Mouse (Mus musculus) kidney, adult 2 months (tissue): ENCODE results near the gene Nrp1. TPM values are rescaled to one million over a fixed set of nuclear protein-coding genes. Genes with fewer than 3 reads are reported as not detected.

Experiments
- DNase-seq: peaks from one replicate; pipeline ENCODE4 v3.0.0; 2021
- H3K27ac ChIP-seq: fragments of 200-500 bp; 2 replicates; pipeline ENCODE4 v1.5.1; 2012; ENCODE audit warnings: low read depth, low read length, control low read depth, inconsistent platforms; ENCODE audit not compliant: insufficient read depth
- H3K27me3 ChIP-seq: fragments of 200-500 bp; replicated peaks from 2 replicates; pipeline ENCODE4 v1.6.1; 2012; ENCODE audit warnings: mild to moderate bottlenecking, moderate library complexity, low read length, inconsistent platforms; ENCODE audit not compliant: control insufficient read depth, insufficient read depth
- H3K36me3 ChIP-seq: fragments of 200-500 bp; 2 replicates; pipeline ENCODE4 v1.6.1; 2012; ENCODE audit warnings: mild to moderate bottlenecking, moderate library complexity, low read length, inconsistent platforms; ENCODE audit not compliant: control insufficient read depth, insufficient read depth
- H3K4me1 ChIP-seq: fragments of 200-500 bp; 2 replicates; pipeline ENCODE4 v1.6.1; 2011; ENCODE audit warnings: low read length; ENCODE audit not compliant: control insufficient read depth, insufficient read depth
- H3K4me3 ChIP-seq: fragments of 200-500 bp; 2 replicates; pipeline ENCODE4 v1.5.1; 2011; ENCODE audit warnings: mild to moderate bottlenecking, low read depth, low read length, control low read depth; ENCODE audit not compliant: insufficient read depth
- CTCF ChIP-seq: fragments of 200-500 bp; conservative IDR thresholded peaks from 2 replicates; pipeline ENCODE4 v1.5.1; 2011; ENCODE audit warnings: low read depth, mild to moderate bottlenecking, control low read depth, low read length, moderate library complexity, mixed read lengths; ENCODE audit not compliant: insufficient read depth, insufficient read length
- POLR2A ChIP-seq: fragments of 200-500 bp; IDR thresholded peaks from one replicate; pipeline ENCODE4 v1.6.1; 2011; ENCODE audit warnings: low read depth, low read length, control low read depth
- WGBS: fragments of 180-500 bp; shearing (Covaris S2); methylation state at CpG from one replicate; pipeline ENCODE4 v1.1.7; 2018; 5-methylcytosine and 5-hydroxymethylcytosine counted together
- polyA plus RNA-seq: library from polyadenylated mRNA; depleted of rRNA; stranded (reverse); fragments of >200 nt; gene quantifications from 2 replicates; pipeline ENCODE4 v1.2.3, GENCODE M21; 2012

Nrp1 gene
- polyA plus RNA-seq, 1 experiment = 54.3 TPM

DNA sequence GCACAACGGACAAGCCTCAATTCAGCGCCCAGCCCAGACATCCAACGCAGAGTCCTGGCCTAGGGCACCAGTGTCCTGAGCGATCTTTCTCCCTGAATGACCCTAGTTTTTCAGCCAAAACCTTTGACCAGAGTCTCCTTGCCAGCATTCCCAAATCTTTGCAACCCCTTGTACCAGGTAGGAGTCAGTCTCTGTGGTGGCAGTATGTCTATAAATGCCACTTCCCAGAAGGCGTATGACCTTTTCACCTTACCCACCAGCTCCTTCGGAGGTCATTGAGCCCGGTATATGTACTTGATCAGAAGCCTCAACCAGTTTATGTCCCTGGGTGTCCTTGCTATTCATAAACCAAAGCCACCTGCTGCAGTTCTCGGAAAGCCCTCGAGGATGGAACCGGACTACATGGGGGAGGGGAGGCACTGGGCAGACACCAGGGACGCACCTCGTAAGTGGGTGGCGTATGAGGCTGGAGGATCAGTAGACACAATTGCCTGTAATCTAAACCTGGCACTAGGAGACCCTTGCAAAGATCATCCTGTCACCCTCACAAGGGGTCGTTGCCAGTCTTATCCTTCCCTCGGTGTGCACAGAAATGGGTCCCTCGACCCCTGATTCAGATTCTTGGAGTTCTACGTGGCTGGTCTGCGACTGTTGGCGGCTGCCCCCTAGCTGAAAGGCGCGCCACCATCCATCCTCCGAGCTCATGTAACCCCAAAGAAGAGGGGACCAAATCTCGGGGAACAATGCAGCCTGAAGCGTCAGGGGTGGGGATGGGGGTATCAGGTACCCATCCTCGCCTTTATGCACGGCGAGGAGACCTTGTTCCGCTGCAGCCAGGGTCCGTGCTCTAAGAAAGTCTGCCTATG, 631 bp upstream of the Nrp1 start:
- Histone ChIP-seq H3K36me3 (no peaks in the 10 kb centered on the region), H3K4me1 (peaks cover 5% of the 10 kb centered on the region), H3K4me3 (peak overlapping the region; percentile 69), H3K27ac (peak overlapping the region; percentile 90), H3K27me3 (no peaks in the 10 kb centered on the region)
- no peak for TF ChIP-seq POLR2A
- TF ChIP-seq CTCF = peak; percentile 59
- under 1% methylated on average over 29 of the region's 29 CpGs for WGBS
- DNase-seq = peak; percentile 91

GRCm38 (mm10) chr8:128358756-128359520, 534 bp downstream of the Nrp1 start:
- under 1% methylated on average over 40 of the region's 41 CpGs for WGBS
- TF ChIP-seq CTCF (no peak), POLR2A (peak; percentile 50)

DNA sequence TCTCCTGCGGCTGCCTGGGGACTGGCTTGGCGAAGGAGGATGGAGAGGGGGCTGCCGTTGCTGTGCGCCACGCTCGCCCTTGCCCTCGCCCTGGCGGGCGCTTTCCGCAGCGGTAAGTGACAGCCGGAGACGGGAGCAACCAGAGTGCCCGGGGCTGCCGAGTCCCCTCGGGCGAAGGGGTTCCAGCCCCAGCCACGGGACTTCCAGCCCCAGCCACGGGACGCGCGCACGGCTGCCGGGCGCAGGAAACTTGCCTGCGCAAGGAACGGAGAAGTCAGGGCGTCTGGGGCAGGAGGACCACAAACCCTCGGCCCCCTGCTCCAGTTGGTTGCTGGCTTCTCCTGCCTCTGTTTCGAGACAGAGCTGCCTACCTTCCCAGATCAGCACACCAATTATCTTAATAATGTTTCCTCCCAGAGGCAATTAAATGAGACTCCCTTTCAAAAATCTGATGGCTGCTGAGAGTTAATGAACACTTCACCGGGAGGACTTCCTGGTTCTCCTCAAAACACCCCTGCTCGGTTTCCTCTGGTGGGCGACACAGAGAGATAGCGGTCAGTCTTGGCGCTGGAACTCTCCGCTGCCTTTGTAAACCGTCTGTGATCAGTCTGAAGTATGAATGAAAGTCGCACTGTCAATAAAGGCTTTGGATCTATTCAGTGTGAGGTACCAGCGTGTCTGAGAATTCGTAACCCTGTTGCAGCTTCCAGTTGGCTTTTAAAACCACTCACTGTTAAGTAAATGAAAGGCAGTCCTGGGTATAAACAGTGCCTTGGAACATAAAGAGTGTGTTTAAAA, 1.3 kb downstream of the Nrp1 start:
- Histone ChIP-seq H3K4me3 (peak overlapping the region; percentile 69), H3K36me3 (no peaks in the 10 kb centered on the region; the same call in 1 of the 2 replicates), H3K27me3 (no peaks in the 10 kb centered on the region), H3K4me1 (peaks cover 5% of the 10 kb centered on the region), H3K27ac (peak overlapping the region; percentile 80)
- TF ChIP-seq POLR2A (no peak), CTCF (no peak)
- peak; percentile 29 for DNase-seq
- 2% methylated on average over 40 of the region's 40 CpGs for WGBS

More at GRCm38 (mm10) chr8:128358756-128359520, 534 bp downstream of the Nrp1 start:
- Histone ChIP-seq H3K4me1 (peaks cover 5% of the 10 kb centered on the region), H3K27me3 (no peaks in the 10 kb centered on the region), H3K36me3 (no peaks in the 10 kb centered on the region), H3K4me3 (peak overlapping the region; percentile 69), H3K27ac (peak overlapping the region; percentile 90)
- DNase-seq = peak; percentile 93

- no peak for DNase-seq
These were observed 3.0 kb downstream of the Nrp1 start for GRCm38 (mm10) chr8:128361343-128361870.

GRCm38 (mm10) chr8:128362940-128363595, 4.7 kb downstream of the Nrp1 start:
- peak overlapping the region; percentile 41 for H3K4me3 ChIP-seq

More at GRCm38 (mm10) chr8:128361343-128361870, 3.0 kb downstream of the Nrp1 start:
- Histone ChIP-seq H3K4me3 (peak overlapping the region; percentile 38), H3K36me3 (peaks cover under 1% of the 10 kb centered on the region; the same call in 1 of the 2 replicates), H3K4me1 (no peaks in the 10 kb centered on the region; the same call in none of the 2 replicates), H3K27ac (0 out of 2 replicates have a peak overlapping the region, but pooled peaks have one; percentile 7), H3K27me3 (no peaks in the 10 kb centered on the region)
- WGBS = 29% methylated on average over 5 of the region's 5 CpGs
- no peak for TF ChIP-seq CTCF
- TF ChIP-seq POLR2A = no peak

DNA sequence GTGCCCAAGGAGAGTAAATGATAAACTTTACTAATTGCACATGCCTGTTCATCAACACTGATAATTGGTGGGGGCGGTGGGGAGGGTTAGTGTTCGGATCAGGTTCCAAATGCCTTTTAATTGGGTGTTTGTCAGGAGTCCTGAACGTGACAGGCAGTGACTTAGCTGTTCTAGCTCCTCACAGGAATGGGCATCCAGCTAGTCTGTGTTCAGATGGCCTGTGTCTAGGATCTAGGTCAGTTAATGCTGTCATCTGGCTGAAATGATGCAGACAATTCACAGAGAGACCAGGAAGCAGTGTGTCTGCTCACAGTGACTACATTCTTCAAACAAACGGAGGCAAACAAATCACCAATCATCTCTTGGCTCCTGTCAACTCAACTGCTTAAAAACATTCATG, 12.1 kb downstream of the Nrp1 start:
- TF ChIP-seq POLR2A (no peak), CTCF (no peak)
- H3K4me1 ChIP-seq = peaks cover 5% of the 10 kb centered on the region; the same call in 1 of the 2 replicates
- no peak for DNase-seq
- no peak overlapping the region for H3K27ac ChIP-seq
- 52% methylated on average over 4 of the region's 4 CpGs for WGBS
- H3K27me3 ChIP-seq = no peaks in the 10 kb centered on the region
- H3K4me3 ChIP-seq = no peak overlapping the region
- H3K36me3 ChIP-seq = peaks cover 2% of the 10 kb centered on the region; the same call in 1 of the 2 replicates

More at GRCm38 (mm10) chr8:128362940-128363595, 4.7 kb downstream of the Nrp1 start:
- Histone ChIP-seq H3K36me3 (peaks cover 2% of the 10 kb centered on the region; the same call in 1 of the 2 replicates), H3K27ac (peak overlapping the region; percentile 35), H3K4me1 (no peaks in the 10 kb centered on the region; the same call in none of the 2 replicates), H3K27me3 (no peaks in the 10 kb centered on the region)
- TF ChIP-seq POLR2A (no peak), CTCF (peak; percentile 91)
- DNase-seq = peak; percentile 91
- 9% methylated on average over 11 of the region's 11 CpGs for WGBS
